Mouse (Mus musculus): Measurements from ENCODE around the gene Rln3.

GRCm38 (mm10) chr8:84068316-84069035 lies 23.7 kb upstream of the Rln3 start:
- TF ChIP-seq CTCF (conservative IDR thresholded peaks at IDR 0.05; ENCODE audit: insufficient read depth, insufficient read length, low read depth, low read length): no peak
- TF ChIP-seq POLR2A (IDR thresholded peaks at IDR 0.05; ENCODE audit: low read depth, low read length): no peak
